Mouse (Mus musculus): ENCODE results near the gene Dpm3.

- TF ChIP-seq POLR2AphosphoS2 (IDR thresholded peaks at IDR 0.05; ENCODE audit: low read length) (no peak), POLR2A (IDR thresholded peaks at IDR 0.05; ENCODE audit: control insufficient read depth in 1 of 2, insufficient read depth in 1 of 2, low read depth in 1 of 2, low read length in 2 of 2, poor library complexity in 1 of 2) (no peak), RAD21 (IDR thresholded peaks at IDR 0.05; ENCODE audit: low read depth, low read length) (no peak), MAX (IDR thresholded peaks at IDR 0.05; ENCODE audit: low read length) (no peak), UBTF (IDR thresholded peaks at IDR 0.05; ENCODE audit: borderline replicate concordance, insufficient read depth, low read depth, low read length) (no peak), ZKSCAN1 (IDR thresholded peaks at IDR 0.05; ENCODE audit: low read depth, low read length) (no peak), EP300 (IDR thresholded peaks at IDR 0.05; ENCODE audit: low read depth in 1 of 2, low read length in 2 of 2) (no peak), ELF1 (IDR thresholded peaks at IDR 0.05; ENCODE audit: low read depth, low read length) (no peak), E2F4 (IDR thresholded peaks at IDR 0.05; ENCODE audit: borderline replicate concordance, low read depth, low read length) (no peak), ZMIZ1 (IDR thresholded peaks at IDR 0.05; ENCODE audit: low read depth, low read length) (no peak), MAFK (IDR thresholded peaks at IDR 0.05; ENCODE audit: borderline replicate concordance, low read depth, low read length) (no peak), ZNF384 (IDR thresholded peaks at IDR 0.05; ENCODE audit: low read depth, low read length) (no peak), TBP (IDR thresholded peaks at IDR 0.05; ENCODE audit: low read depth, low read length) (no peak)
Observed at GRCm38 (mm10) chr3:89279153-89279890, 20.2 kb downstream of the Dpm3 start.

Measured in MEL (cell line).